Mouse (Mus musculus) kidney, adult 2 months (tissue): ENCODE results near the gene Med26.

Source experiments
- CTCF ChIP-seq: fragments of 200-500 bp; conservative IDR thresholded peaks from 2 replicates; pipeline ENCODE4 v1.5.1; 2011; ENCODE audit warnings: low read depth, mild to moderate bottlenecking, control low read depth, low read length, moderate library complexity, mixed read lengths; ENCODE audit not compliant: insufficient read depth, insufficient read length
- POLR2A ChIP-seq: fragments of 200-500 bp; IDR thresholded peaks from one replicate; pipeline ENCODE4 v1.6.1; 2011; ENCODE audit warnings: low read depth, low read length, control low read depth

DNA sequence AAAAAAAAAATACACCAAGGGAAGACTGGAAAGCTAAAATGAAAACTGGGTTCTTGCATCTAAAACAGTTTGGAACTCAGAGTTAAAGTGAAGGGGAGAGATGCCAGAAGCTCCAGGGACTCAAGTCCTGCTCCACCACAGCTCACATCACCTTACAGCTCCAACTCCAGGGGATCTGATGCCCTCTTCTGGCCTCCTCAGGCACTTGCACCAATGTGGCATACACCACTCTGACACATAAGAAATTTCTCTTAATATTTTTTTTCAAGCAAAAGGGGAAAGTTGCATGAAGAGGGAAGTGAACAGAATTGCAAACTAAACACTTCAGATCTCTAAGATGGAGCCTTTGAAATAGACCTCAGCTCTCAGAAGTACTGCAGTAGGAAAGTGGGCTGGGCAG is 8.8 kb downstream of the Med26 start:
- TF ChIP-seq CTCF, result peak; percentile 47
- no peak for TF ChIP-seq POLR2A
